Mouse (Mus musculus) CH12.LX (cell line): Measurements from ENCODE around the gene Gng8. TPM values are rescaled to one million over a fixed set of nuclear protein-coding genes. Genes with fewer than 3 reads are reported as not detected.

Experiments used
- DNase-seq: peaks from one replicate; pipeline ENCODE4 v3.0.0-alpha.2; 2013; ENCODE audit errors: extremely low read depth
- H3K27ac ChIP-seq: 2 replicates; pipeline ENCODE4 v1.5.1; 2012; ENCODE audit warnings: low read depth, mild to moderate bottlenecking, control low read depth, moderate library complexity; ENCODE audit not compliant: insufficient read depth
- H3K27me3 ChIP-seq: replicated peaks from 2 replicates; pipeline ENCODE3; 2012; ENCODE audit warnings: inconsistent platforms
- H3K36me3 ChIP-seq, 2 experiments: replicated peaks in 1 of 2; 2 replicates each; pipeline versions ENCODE3 to v1.6.1; 2012; ENCODE audit warnings: inconsistent platforms in 1 of 2, low read length in 1 of 2, mild to moderate bottlenecking in 1 of 2, mixed read lengths in 1 of 2, moderate library complexity in 1 of 2; ENCODE audit not compliant: control insufficient read depth in 1 of 2, insufficient read depth in 1 of 2
- H3K4me1 ChIP-seq, 2 experiments: 2 replicates each; pipeline ENCODE4 v1.6.1; 2012; ENCODE audit warnings: inconsistent platforms in 1 of 2, moderate library complexity in 1 of 2; ENCODE audit not compliant: insufficient read depth in 2 of 2, control insufficient read depth in 1 of 2
- H3K4me2 ChIP-seq: 2 replicates; pipeline ENCODE4 v1.6.1; 2012; ENCODE audit warnings: low read depth, mild to moderate bottlenecking, control low read depth; ENCODE audit not compliant: poor library complexity, insufficient read depth, severe bottlenecking
- H3K4me3 ChIP-seq, 3 experiments: fragments of 150-350 bp in 1 of 3; sonication (generic) in 1 of 3; replicated peaks in 1 of 3; 2 replicates each; pipeline versions ENCODE3 to v1.5.1; 2011 to 2012; ENCODE audit warnings: low read depth in 2 of 3, low read length in 2 of 3, mild to moderate bottlenecking in 2 of 3, moderate library complexity in 2 of 3, control low read depth in 1 of 3, improper control_type of control experiment in 1 of 3, inconsistent platforms in 1 of 3, mixed read lengths in 1 of 3; ENCODE audit not compliant: poor library complexity in 1 of 3
- H3K79me2 ChIP-seq: replicated peaks from 2 replicates; pipeline ENCODE4 v1.6.1; 2012; ENCODE audit warnings: mild to moderate bottlenecking, moderate library complexity; ENCODE audit not compliant: control insufficient read depth, poor library complexity, insufficient read depth, severe bottlenecking; ENCODE audit errors: extremely low read depth
- H3K9ac ChIP-seq: 2 replicates; pipeline ENCODE4 v1.6.1; 2012; ENCODE audit warnings: low read depth, mild to moderate bottlenecking, control low read depth, moderate library complexity; ENCODE audit not compliant: insufficient read depth
- H3K9me3 ChIP-seq: replicated peaks from 2 replicates; pipeline ENCODE3; 2012; ENCODE audit warnings: low read length, inconsistent platforms, mixed read lengths
- BHLHE40 ChIP-seq: IDR thresholded peaks from 2 replicates; pipeline ENCODE4 v1.6.1; 2011; ENCODE audit warnings: mild to moderate bottlenecking, low read depth, low read length, improper control_type of control experiment
- CHD1 ChIP-seq: IDR thresholded peaks from 2 replicates; pipeline ENCODE4 v1.6.1; 2012; ENCODE audit warnings: low read depth, low read length, improper control_type of control experiment, inconsistent platforms
- CHD2 ChIP-seq: IDR thresholded peaks from 2 replicates; pipeline ENCODE4 v1.6.1; 2011; ENCODE audit warnings: low read length, improper control_type of control experiment
- CTCF ChIP-seq, 2 experiments: IDR thresholded peaks in 1 of 2; conservative IDR thresholded peaks in 1 of 2; 2 replicates each; pipeline ENCODE4 v1.5.1; 2011 to 2012; ENCODE audit warnings: low read depth in 2 of 2, low read length in 2 of 2, improper control_type of control experiment in 1 of 2, inconsistent platforms in 1 of 2, mild to moderate bottlenecking in 1 of 2, moderate library complexity in 1 of 2
- E2F4 ChIP-seq: IDR thresholded peaks from 2 replicates; pipeline ENCODE4 v1.6.1; 2011; ENCODE audit warnings: low read depth, low read length, improper control_type of control experiment; ENCODE audit not compliant: insufficient replicate concordance
- ELF1 ChIP-seq: IDR thresholded peaks from 2 replicates; pipeline ENCODE4 v1.6.1; 2014; ENCODE audit warnings: low read depth, mild to moderate bottlenecking, inconsistent platforms, low read length, improper control_type of control experiment
- EP300 ChIP-seq: IDR thresholded peaks from 2 replicates; pipeline ENCODE4 v1.6.1; 2011; ENCODE audit warnings: low read length, improper control_type of control experiment
- ETS1 ChIP-seq: conservative IDR thresholded peaks from 2 replicates; pipeline ENCODE4 v1.6.1; 2012; ENCODE audit warnings: low read depth, mild to moderate bottlenecking, inconsistent platforms, low read length, improper control_type of control experiment, moderate library complexity
- GABPA ChIP-seq: IDR thresholded peaks from 2 replicates; pipeline ENCODE4 v1.6.1; 2012; ENCODE audit warnings: low read depth, low read length, improper control_type of control experiment, inconsistent platforms; ENCODE audit not compliant: insufficient replicate concordance
- HCFC1 ChIP-seq: IDR thresholded peaks from 2 replicates; pipeline ENCODE4 v1.6.1; 2012; ENCODE audit warnings: low read depth, mild to moderate bottlenecking, inconsistent platforms, low read length, improper control_type of control experiment
- IRF4 ChIP-seq: IDR thresholded peaks from 2 replicates; pipeline ENCODE4 v1.6.1; 2014; ENCODE audit warnings: low read depth, mild to moderate bottlenecking, inconsistent platforms, low read length, improper control_type of control experiment
- JUN ChIP-seq: IDR thresholded peaks from 2 replicates; pipeline ENCODE4 v1.6.1; 2011; ENCODE audit warnings: low read depth, mild to moderate bottlenecking, low read length, improper control_type of control experiment, moderate library complexity; ENCODE audit not compliant: insufficient read depth
- JUND ChIP-seq: conservative IDR thresholded peaks from 2 replicates; pipeline ENCODE4 v1.6.1; 2011; ENCODE audit warnings: low read depth, low read length, improper control_type of control experiment
- KAT2A ChIP-seq: IDR thresholded peaks from 2 replicates; pipeline ENCODE4 v1.6.1; 2012; ENCODE audit warnings: low read length, improper control_type of control experiment, inconsistent platforms; ENCODE audit not compliant: insufficient replicate concordance
- MAFK ChIP-seq: IDR thresholded peaks from 2 replicates; pipeline ENCODE4 v1.6.1; 2011; ENCODE audit warnings: low read length, improper control_type of control experiment; ENCODE audit not compliant: insufficient replicate concordance
- MAX ChIP-seq: IDR thresholded peaks from 2 replicates; pipeline ENCODE4 v1.6.1; 2011; ENCODE audit warnings: low read length, improper control_type of control experiment
- MAZ ChIP-seq: IDR thresholded peaks from 2 replicates; pipeline ENCODE4 v1.6.1; 2012; ENCODE audit warnings: low read depth, mild to moderate bottlenecking, inconsistent platforms, low read length, improper control_type of control experiment, moderate library complexity
- MEF2A ChIP-seq: IDR thresholded peaks from 2 replicates; pipeline ENCODE4 v1.6.1; 2014; ENCODE audit warnings: low read depth, mild to moderate bottlenecking, inconsistent platforms, low read length, improper control_type of control experiment, borderline replicate concordance
- MXI1 ChIP-seq: IDR thresholded peaks from 2 replicates; pipeline ENCODE4 v1.6.1; 2011; ENCODE audit warnings: mild to moderate bottlenecking, low read depth, low read length, improper control_type of control experiment
- MYC ChIP-seq: IDR thresholded peaks from 2 replicates; pipeline ENCODE4 v1.6.1; 2011; ENCODE audit warnings: low read depth, mild to moderate bottlenecking, improper control_type of control experiment, low read length
- NELFE ChIP-seq: IDR thresholded peaks from 2 replicates; pipeline ENCODE4 v1.6.1; 2011; ENCODE audit warnings: low read depth, low read length, improper control_type of control experiment
- NRF1 ChIP-seq: IDR thresholded peaks from 2 replicates; pipeline ENCODE4 v1.6.1; 2014; ENCODE audit warnings: low read depth, mild to moderate bottlenecking, inconsistent platforms, low read length, improper control_type of control experiment, moderate library complexity
- PAX5 ChIP-seq: IDR thresholded peaks from 2 replicates; pipeline ENCODE4 v1.6.1; 2012; ENCODE audit warnings: low read length, inconsistent platforms, mixed read lengths
- POLR2A ChIP-seq: IDR thresholded peaks from 2 replicates; pipeline ENCODE4 v1.6.1; 2011; ENCODE audit warnings: low read depth, mild to moderate bottlenecking, improper control_type of control experiment, low read length
- POLR2AphosphoS2 ChIP-seq: IDR thresholded peaks from 2 replicates; pipeline ENCODE4 v1.6.1; 2011; ENCODE audit warnings: low read depth, low read length, improper control_type of control experiment
- RAD21 ChIP-seq: IDR thresholded peaks from 2 replicates; pipeline ENCODE4 v1.6.1; 2011; ENCODE audit warnings: low read depth, mild to moderate bottlenecking, low read length, improper control_type of control experiment, moderate library complexity
- RCOR1 ChIP-seq: conservative IDR thresholded peaks from 2 replicates; pipeline ENCODE4 v1.6.1; 2012; ENCODE audit warnings: low read depth, mild to moderate bottlenecking, inconsistent platforms, low read length, improper control_type of control experiment
- SIN3A ChIP-seq: IDR thresholded peaks from 2 replicates; pipeline ENCODE4 v1.6.1; 2012; ENCODE audit warnings: low read length, improper control_type of control experiment, inconsistent platforms
- SMC3 ChIP-seq: IDR thresholded peaks from 2 replicates; pipeline ENCODE4 v1.6.1; 2011; ENCODE audit warnings: low read depth, low read length, improper control_type of control experiment
- TBP ChIP-seq: conservative IDR thresholded peaks from 2 replicates; pipeline ENCODE4 v1.6.1; 2011; ENCODE audit warnings: low read depth, low read length, improper control_type of control experiment
- TCF12 ChIP-seq: IDR thresholded peaks from 2 replicates; pipeline ENCODE4 v1.6.1; 2014; ENCODE audit warnings: low read depth, mild to moderate bottlenecking, inconsistent platforms, low read length, improper control_type of control experiment
- UBTF ChIP-seq: IDR thresholded peaks from 2 replicates; pipeline ENCODE4 v1.6.1; 2012; ENCODE audit warnings: low read depth, mild to moderate bottlenecking, inconsistent platforms, low read length, improper control_type of control experiment, moderate library complexity
- USF1 ChIP-seq: IDR thresholded peaks from 2 replicates; pipeline ENCODE4 v1.6.1; 2014; ENCODE audit warnings: low read depth, mild to moderate bottlenecking, inconsistent platforms, low read length, improper control_type of control experiment
- USF2 ChIP-seq: conservative IDR thresholded peaks from 2 replicates; pipeline ENCODE4 v1.6.1; 2011; ENCODE audit warnings: low read depth, low read length, improper control_type of control experiment
- ZC3H11A ChIP-seq: IDR thresholded peaks from 2 replicates; pipeline ENCODE4 v1.6.1; 2012; ENCODE audit warnings: low read depth, mild to moderate bottlenecking, inconsistent platforms, low read length, improper control_type of control experiment
- ZKSCAN1 ChIP-seq: IDR thresholded peaks from 2 replicates; pipeline ENCODE4 v1.6.1; 2012; ENCODE audit warnings: low read depth, inconsistent platforms, low read length, improper control_type of control experiment, borderline replicate concordance
- ZMIZ1 ChIP-seq: IDR thresholded peaks from 2 replicates; pipeline ENCODE4 v1.6.1; 2012; ENCODE audit warnings: low read depth, mild to moderate bottlenecking, inconsistent platforms, low read length, improper control_type of control experiment
- ZNF384 ChIP-seq: IDR thresholded peaks from 2 replicates; pipeline ENCODE4 v1.6.1; 2012; ENCODE audit warnings: low read depth, low read length, improper control_type of control experiment, inconsistent platforms
- dilution Hi-C: fragments of 300-500 bp; cut with MboI; formaldehyde crosslinking; loops from 2 replicates; pipeline ENCODE4 v1.14.3; 2020; ENCODE audit warnings: low sequenced_read_pairs; ENCODE audit not compliant: extremely low pct_unique_long_range_greater_than_20kb, extremely low pct_ligation_motif_present
- in situ Hi-C: fragments of 300-500 bp; cut with MboI; formaldehyde crosslinking; loops from 3 replicates; pipeline ENCODE4 v1.14.3; 2019; ENCODE audit warnings: low sequenced_read_pairs, low pct_ligation_motif_present, low pct_unique_long_range_greater_than_20kb, mixed read lengths
- polyA plus RNA-seq: library from polyadenylated mRNA; unstranded; fragments of >175 nt; gene quantifications from 2 replicates; pipeline ENCODE4 v1.2.1, GENCODE M21; 2012; ENCODE audit warnings: low read depth; ENCODE audit not compliant: insufficient read length
- total RNA-seq, 2 experiments: library from RNA; depleted of rRNA; stranded (reverse); fragments of 300-350 nt in 1 of 2; fragments of >200 nt in 1 of 2; gene quantifications; 2 replicates each; pipeline ENCODE4 v1.2.3; 2012 to 2014

Gene Gng8
- total and polyA plus RNA-seq, 3 experiments, result 0.25 to 2.4 TPM; not detected in 1

DNA sequence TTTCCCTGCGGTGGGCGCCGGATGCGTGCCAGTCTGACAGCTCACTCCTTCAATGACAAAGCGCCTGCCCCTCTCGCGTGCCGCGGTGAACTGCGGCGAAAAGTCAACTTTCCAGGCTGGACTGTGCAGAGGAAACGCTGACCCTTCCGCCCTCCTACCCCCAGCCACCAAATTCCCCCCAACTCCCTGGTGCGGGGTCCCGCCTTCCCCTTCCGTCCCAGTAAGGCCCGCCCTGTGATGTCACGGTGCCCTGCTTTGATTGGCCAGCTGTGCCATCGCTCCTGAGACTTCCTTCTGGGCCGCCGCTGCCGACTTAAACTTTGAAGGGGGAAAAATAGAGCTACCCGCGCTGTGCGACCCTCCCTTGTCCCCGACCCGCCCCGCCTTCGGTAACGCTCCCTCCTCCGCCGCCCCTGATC, 48.9 kb upstream of the Gng8 start, which contains the start of gene Prkd2:
Prkd2 (plus strand) TSS at position 258 of the 419 bp plus-strand sequence.
- peak within 1 kb of the TSS; percentile 82 to 97 (median 86) for H3K4me3 ChIP-seq
- TF ChIP-seq CHD1 (no peak; the same call in 1 of the 2 replicates), TBP (0 out of 2 replicates have a peak, but pooled peaks have one; percentile 36), ZC3H11A (no peak), ZNF384 (no peak), MAFK (no peak), EP300 (no peak), MEF2A (peak; percentile 32; the same call in 1 of the 2 replicates), PAX5 (no peak), JUN (no peak), POLR2AphosphoS2 (no peak), JUND (no peak), BHLHE40 (peak; percentile 77), UBTF (no peak), HCFC1 (peak; percentile 55), MXI1 (peak; percentile 45; the same call in 1 of the 2 replicates), USF2 (no peak), NRF1 (0 out of 2 replicates have a peak, but pooled peaks have one; percentile 5), RAD21 (no peak), MAZ (no peak; the same call in 1 of the 2 replicates), RCOR1 (no peak; the same call in 1 of the 2 replicates), MAX (peak; percentile 46; the same call in 1 of the 2 replicates), KAT2A (no peak), USF1 (no peak), ETS1 (peak; percentile 18), ZKSCAN1 (no peak), SIN3A (peak; percentile 73), IRF4 (0 out of 2 replicates have a peak, but pooled peaks have one; percentile 45), NELFE (peak; percentile 65; the same call in 1 of the 2 replicates), CHD2 (no peak; the same call in 1 of the 2 replicates), MYC (0 out of 2 replicates have a peak, but pooled peaks have one; percentile 15), ELF1 (peak; percentile 76), POLR2A (peak; percentile 62; the same call in 1 of the 2 replicates), SMC3 (no peak), ZMIZ1 (peak; percentile 31; the same call in 1 of the 2 replicates), CTCF (conservative IDR thresholded peaks at IDR 0.05 in 1 of 2, IDR thresholded peaks at IDR 0.05 in 1 of 2; ENCODE audit: low read depth in 2 of 2, low read length in 2 of 2) (no peak), E2F4 (peak; percentile 41; the same call in 1 of the 2 replicates), TCF12 (0 out of 2 replicates have a peak, but pooled peaks have one; percentile 7), GABPA (no peak)
- H3K4me1 ChIP-seq, result peaks cover 24 to 55% of the 10 kb centered on the region in 2 experiments
- H3K9ac ChIP-seq, result peak within 1 kb of the TSS; percentile 93
- in situ Hi-C loops, result no loop called here
- peaks cover 24% of the 10 kb centered on the region for H3K79me2 ChIP-seq
- H3K36me3 ChIP-seq, result peaks cover 41 to 54% of the 10 kb centered on the region in 2 experiments
- peak; percentile 83 for DNase-seq
- peak within 1 kb of the TSS; percentile 88 for H3K4me2 ChIP-seq
- dilution Hi-C loops, result no loop called here
- no peaks in the 10 kb centered on the region for H3K9me3 ChIP-seq
- no peaks in the 10 kb centered on the region for H3K27me3 ChIP-seq
- peak within 1 kb of the TSS; percentile 91 for H3K27ac ChIP-seq
